In genomic region chr2:154396529-154396928, GRCm38 (mm10) we compare ENCODE assay signal across 26 mouse cellular contexts. TPM values are rescaled to one million over a fixed set of nuclear protein-coding genes. Genes with fewer than 3 reads are reported as not detected.
DNase-seq lines count a peak whose midpoint lies in the region; ATAC-seq lines count a peak whose summit lies in the region.
"Had no signal": no experiment of that assay in that cellular context is flagged by ENCODE, and none has a peak within 500 bp of the region (broad histone marks: within the 10 kb centered on the region; RNA-seq: fewer than 3 reads in every experiment).

No protein-coding gene starts in this region.

- H3K9ac ChIP-seq in heart, embryonic 16.5 days (ENCODE audit: low read length): no peak overlapping the region
- no peak overlapping the region for H3K9ac ChIP-seq in heart, embryonic 12.5 days
- H3K9ac ChIP-seq: forebrain, embryonic 13.5 days; heart, embryonic 13.5 days; hindbrain, embryonic 12.5 days; hindbrain, embryonic 15.5 days had no signal

- peaks cover 21% of the 10 kb centered on the region for H3K36me3 ChIP-seq in heart, embryonic 16.5 days (ENCODE audit: control insufficient read depth, insufficient read depth)
- H3K36me3 ChIP-seq in heart, embryonic 12.5 days: peaks cover 41% of the 10 kb centered on the region
- H3K36me3 ChIP-seq: forebrain, embryonic 10.5 days; G1E; hindbrain, embryonic 15.5 days had no signal

- no peaks in the 10 kb centered on the region for H3K27me3 ChIP-seq in heart, embryonic 16.5 days (ENCODE audit: control insufficient read depth, insufficient read depth, low read length)
- no peaks in the 10 kb centered on the region for H3K27me3 ChIP-seq in heart, embryonic 12.5 days (replicated peaks)
- H3K27me3 ChIP-seq: CH12.LX; forebrain, embryonic 13.5 days; heart, embryonic 13.5 days; hindbrain, embryonic 12.5 days; hindbrain, embryonic 15.5 days; Patski had no signal

- H3K4me2 ChIP-seq in heart, embryonic 16.5 days (ENCODE audit: low read depth, low read length): no peak overlapping the region
- H3K4me2 ChIP-seq in heart, embryonic 12.5 days: no peak overlapping the region
- H3K4me2 ChIP-seq: forebrain, embryonic 13.5 days; heart, embryonic 13.5 days; hindbrain, embryonic 12.5 days; hindbrain, embryonic 15.5 days had no signal

- H3K4me1 ChIP-seq in heart, embryonic 16.5 days (ENCODE audit: control insufficient read depth, insufficient read depth, low read length): peaks cover 26% of the 10 kb centered on the region
- 0 out of 2 replicates have a peak, but pooled peaks cover under 1% of the 10 kb centered on the region for H3K4me1 ChIP-seq in heart, embryonic 12.5 days (replicated peaks)
- H3K4me1 ChIP-seq: forebrain, embryonic 10.5 days; forebrain, embryonic 13.5 days; hindbrain, embryonic 12.5 days had no signal

- no peaks in the 10 kb centered on the region for H3K9me3 ChIP-seq in heart, embryonic 16.5 days (replicated peaks; ENCODE audit: control insufficient read depth, low read length)
- H3K9me3 ChIP-seq in heart, embryonic 12.5 days (replicated peaks): no peaks in the 10 kb centered on the region
- H3K9me3 ChIP-seq: forebrain, embryonic 10.5 days; forebrain, embryonic 13.5 days; G1E; heart, embryonic 13.5 days; hindbrain, embryonic 12.5 days; hindbrain, embryonic 15.5 days had no signal

- peak; percentile 57; the same call in 1 of the 2 replicates for ATAC-seq in heart, embryonic 16.5 days (replicated peaks; ENCODE audit: extremely low read depth, insufficient read depth, low FRiP score)
- ATAC-seq in heart, embryonic 12.5 days (ENCODE audit: insufficient number of reproducible peaks, low FRiP score): no peak
- ATAC-seq: forebrain, embryonic 13.5 days; forebrain, embryonic 16.5 days; intestine, postnatal 0 days; Patski had no signal

- H3K4me3 ChIP-seq in heart, embryonic 16.5 days (ENCODE audit: low read length): no peak overlapping the region
- no peak overlapping the region for H3K4me3 ChIP-seq in heart, embryonic 12.5 days
- H3K4me3 ChIP-seq: forebrain, embryonic 10.5 days; forebrain, embryonic 13.5 days; heart, embryonic 13.5 days; hindbrain, embryonic 12.5 days; hindbrain, embryonic 15.5 days had no signal

- H3K27ac ChIP-seq in heart, embryonic 16.5 days (ENCODE audit: low read length): peak overlapping the region; percentile 66
- no peak overlapping the region for H3K27ac ChIP-seq in heart, embryonic 12.5 days (ENCODE audit: poor library complexity, severe bottlenecking)
- H3K27ac ChIP-seq: forebrain, embryonic 10.5 days; forebrain, embryonic 13.5 days; heart, embryonic 13.5 days; hindbrain, embryonic 12.5 days; hindbrain, embryonic 15.5 days had no signal

- intact Hi-C loops in heart, postnatal 25 days (cut with DNase I): no loop called here

- DNase-seq in heart, adult 11 months: peak; percentile 93
- no peak for DNase-seq in heart, postnatal 25 days (ENCODE audit: low spot score)
- DNase-seq in heart, postnatal 4 days: peak; percentile 45
- DNase-seq in heart, adult 8-10 months (ENCODE audit: low spot score): no peak
- DNase-seq in lung, postnatal 25 days (ENCODE audit: low spot score): peak; percentile 25
- DNase-seq in lung, postnatal 10 days: no peak
- DNase-seq: adrenal gland, postnatal 10 days; adrenal gland, postnatal 36 days; B cell, adult 2 months; cerebellum, adult 18-20 months; cerebellum, adult 9-10 months; cerebellum, postnatal 14 days; gastrocnemius, postnatal 25 days; kidney, adult 8-10 months had no signal

- WGBS in heart, embryonic 16.5 days: 66% methylated on average over 2 of the region's 2 CpGs
- WGBS in heart, embryonic 12.5 days: 71% methylated on average over 2 of the region's 2 CpGs

RNA-seq across cellular contexts. Expression of gene Snta1, which starts 11.4 kb away (rescaled TPM):
- 10 to 100 TPM; 88.8 to 90.4 TPM for total RNA-seq in heart, postnatal 25 days (2021)
- polyA plus RNA-seq in heart, embryonic 16.5 days (2015; fragmentation: Nextera tagmentation; extraction: Ambion mirVana): 57.8 and 61.8 TPM in 2 replicates
- polyA plus RNA-seq in heart, embryonic 12.5 days (2016; fragmentation: Nextera tagmentation; extraction: Ambion mirVana): 49.9 and 51.6 TPM in 2 replicates
- 10 to 100 TPM; 77.0 to 77.8 TPM for total RNA-seq in heart, postnatal 4 days (2021)
- 10 to 100 TPM; 69.1 to 74.1 (median 72.8) TPM for total RNA-seq in heart, adult 8-10 months (2022)
- total RNA-seq: CH12.LX, G1E had no signal
- polyA plus RNA-seq: G1E had no signal

RNA-seq across cellular contexts. Expression of gene Cdk5rap1, which starts 23.7 kb away (rescaled TPM):
- total RNA-seq in heart, postnatal 25 days (2021): 10 to 100 TPM; 23.1 to 25.6 TPM
- polyA plus RNA-seq in heart, embryonic 16.5 days (2015; fragmentation: Nextera tagmentation; extraction: Ambion mirVana): 15.4 and 20.0 TPM in 2 replicates
- polyA plus RNA-seq in heart, embryonic 12.5 days (2016; fragmentation: Nextera tagmentation; extraction: Ambion mirVana): 13.6 and 15.4 TPM in 2 replicates
- total RNA-seq in heart, postnatal 4 days (2021): 10 to 100 TPM in 1 of 2 experiments, 1 to 10 TPM in 1; 8.7 to 11.2 TPM
- total RNA-seq in heart, adult 8-10 months (2022): 10 to 100 TPM; 17.0 to 21.7 (median 20.5) TPM

RNA-seq across cellular contexts. Expression of gene Cbfa2t2, which starts 39.8 kb away (rescaled TPM):
- 10 to 100 TPM; 14.3 to 18.4 TPM for total RNA-seq in heart, postnatal 25 days (2021)
- polyA plus RNA-seq in heart, embryonic 16.5 days (2015; fragmentation: Nextera tagmentation; extraction: Ambion mirVana): 28.5 and 29.7 TPM in 2 replicates
- polyA plus RNA-seq in heart, embryonic 12.5 days (2016; fragmentation: Nextera tagmentation; extraction: Ambion mirVana): 37.6 and 38.8 TPM in 2 replicates
- 10 to 100 TPM; 33.9 to 34.2 TPM for total RNA-seq in heart, postnatal 4 days (2021)
- total RNA-seq in heart, adult 8-10 months (2022): 10 to 100 TPM; 11.6 to 22.2 (median 16.0) TPM

Comparison
In these comparisons a context has a peak if more than half of its experiments do, and no peak if none do; other contexts are left out.
1. DNase-seq: peak in heart, adult 11 months (single experiment), heart, postnatal 4 days (single experiment) and lung, postnatal 25 days (single experiment); none in heart, postnatal 25 days (single experiment), heart, adult 8-10 months (single experiment) and lung, postnatal 10 days (single experiment).